Mouse (Mus musculus) T-helper 1 cell (primary cell): Measurements from ENCODE around the gene Art1.

Experiments used
- in situ Hi-C: fragments of 300-600 bp; cut with MboI, MseI; formaldehyde crosslinking; loops from one replicate; pipeline ENCODE4 v1.15.1; 2025; ENCODE audit warnings: high pct_unique_total_duplicates

Art1 gene

DNA sequence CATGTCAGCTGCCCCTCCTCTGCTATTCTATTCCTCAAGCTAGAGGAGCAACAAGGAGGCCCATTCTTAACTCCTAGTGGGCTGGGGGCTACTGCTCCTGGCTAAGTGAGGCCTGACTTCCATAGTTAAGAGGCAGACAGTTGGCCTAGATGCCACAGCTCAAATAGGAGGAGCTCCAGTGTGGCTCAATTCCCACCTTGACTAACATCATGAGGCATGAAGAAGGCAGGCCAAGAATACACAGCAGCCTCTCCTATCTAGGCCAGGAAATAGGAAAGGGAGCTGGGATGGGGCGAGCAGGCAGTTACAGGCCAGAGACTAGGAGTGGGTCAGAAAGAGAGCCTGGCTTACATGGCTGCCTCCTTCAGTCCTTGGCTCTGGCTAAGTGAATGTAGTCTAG lies 6.7 kb downstream of the Art1 start:
- in situ Hi-C loops = no loop called here

- in situ Hi-C loops = no loop called here
Observed at GRCm38 (mm10) chr7:102109171-102109570, 7.6 kb downstream of the Art1 start, which contains the start of gene Art5. Gene Art5, minus strand, starts transcription at chr7:102109489.

DNA sequence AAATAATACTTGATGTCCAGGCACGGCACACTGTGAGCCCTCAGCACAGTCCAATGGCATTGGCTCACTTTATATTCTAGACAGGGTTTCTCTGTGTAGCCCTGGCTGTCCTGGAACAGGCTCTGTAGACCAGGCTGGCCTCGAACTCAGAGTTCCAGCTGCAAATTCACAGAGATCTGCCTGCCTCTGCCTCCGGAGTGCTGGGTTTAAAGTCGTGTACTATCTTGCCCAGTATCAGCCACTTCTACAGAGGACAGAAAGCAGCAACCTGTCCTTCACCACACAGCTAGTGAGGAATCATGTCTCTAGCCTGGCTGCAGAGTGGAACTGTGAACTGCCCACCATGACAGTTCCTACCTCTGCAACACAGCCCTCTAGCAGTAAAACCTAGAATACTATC lies 8.2 kb downstream of the Art1 start:
- in situ Hi-C loops = no loop called here

GRCm38 (mm10) chr7:102113151-102113729 lies 11.7 kb downstream of the Art1 start:
- in situ Hi-C loops = no loop called here

DNA sequence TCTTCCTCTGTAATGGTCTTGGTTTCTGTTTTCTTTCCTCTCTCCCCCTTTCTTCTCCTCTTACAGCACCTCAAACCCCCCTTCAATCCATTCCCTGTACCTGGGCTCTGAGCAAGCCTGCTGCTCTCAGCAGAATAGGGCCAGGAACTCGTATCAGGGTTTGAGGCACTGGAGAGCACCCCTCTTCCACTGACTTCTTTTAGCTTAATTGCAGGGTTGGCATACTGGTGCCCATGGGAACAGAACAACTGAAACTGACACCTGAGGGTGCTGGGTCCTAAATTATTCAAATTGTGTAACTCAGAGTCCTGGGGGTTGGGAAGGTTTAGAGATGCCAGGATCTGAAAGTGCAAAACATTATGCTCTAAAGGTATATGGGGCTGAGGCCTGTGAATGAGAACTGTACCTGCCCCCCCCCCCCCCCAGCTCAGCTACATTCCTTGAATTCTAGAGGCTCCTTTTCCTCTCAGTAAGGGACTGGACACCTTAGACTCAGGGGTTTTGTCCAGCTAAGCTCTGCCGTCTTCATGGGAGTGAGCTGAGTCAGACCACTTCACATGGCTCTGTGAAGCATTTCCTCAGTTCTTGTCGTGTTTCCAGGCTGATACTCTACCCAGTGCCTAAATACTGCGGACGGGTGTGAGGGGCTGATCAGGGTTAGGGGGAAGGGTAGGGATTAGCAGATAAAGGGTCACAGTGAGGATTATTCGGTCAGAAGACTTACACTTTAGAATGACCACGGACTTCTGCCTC lies 15.2 kb downstream of the Art1 start, which contains the start of gene Chrna10:
Gene Chrna10 (minus strand): TSS at position 250 of the 753 bp plus-strand sequence.
- in situ Hi-C loops = no loop called here

- in situ Hi-C loops = no loop called here
Observed at GRCm38 (mm10) chr7:102117382-102117781, 15.8 kb downstream of the Art1 start.

GRCm38 (mm10) chr7:102120326-102120725 lies 18.8 kb downstream of the Art1 start:
- in situ Hi-C loops = no loop called here

DNA sequence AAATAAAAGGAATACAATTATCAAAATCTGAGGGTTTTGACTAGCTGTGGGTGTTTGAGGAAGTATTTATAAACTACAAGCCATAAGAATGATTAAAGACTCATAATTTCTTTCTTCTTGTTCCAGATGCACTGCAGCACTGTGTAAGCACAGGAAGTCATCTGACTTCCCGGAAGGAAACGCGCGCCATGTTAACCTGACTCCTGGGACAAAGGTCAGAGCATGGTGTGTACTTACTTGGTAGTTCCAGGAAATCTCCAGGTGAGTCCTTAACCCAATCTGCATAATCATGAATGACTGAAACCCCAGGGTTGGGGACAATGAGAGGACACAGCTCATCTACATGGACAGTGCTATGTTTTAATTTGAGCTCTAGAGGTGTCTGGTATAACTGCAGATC lies 30.9 kb downstream of the Art1 start:
- in situ Hi-C loops = loop anchor here (10.0 kb wide), 1 partner anchor 52 kb away; no protein-coding TSS in a partner anchor

- in situ Hi-C loops = loop anchor here (10.0 kb wide), 1 partner anchor 47 kb away; no protein-coding TSS in a partner anchor
Observed at GRCm38 (mm10) chr7:102137464-102137863, 35.9 kb downstream of the Art1 start.

- in situ Hi-C loops = loop anchor here (10.0 kb wide), 1 partner anchor 47 kb away; no protein-coding TSS in a partner anchor
Observed at GRCm38 (mm10) chr7:102137898-102138297, 36.4 kb downstream of the Art1 start.

DNA sequence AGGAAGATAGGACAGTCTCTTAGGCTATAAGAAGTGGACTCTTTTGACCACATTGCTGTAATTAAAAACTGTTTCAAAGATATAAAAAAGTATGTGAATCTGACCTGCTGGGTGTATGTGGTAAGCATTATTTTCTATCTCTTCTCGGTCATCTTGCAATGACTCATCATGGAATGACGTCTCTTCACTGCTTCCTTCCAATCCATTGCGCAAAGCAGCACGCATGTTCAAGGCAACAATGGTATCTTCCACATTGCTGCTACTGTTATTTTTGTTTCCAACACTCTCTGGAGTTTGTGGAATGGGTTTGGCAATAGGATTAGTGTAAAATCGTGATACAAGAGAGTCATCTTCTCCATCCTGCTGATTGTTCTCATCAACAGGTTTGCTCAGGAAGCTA lies 52.1 kb downstream of the Art1 start:
- in situ Hi-C loops = no loop called here
